9 mouse cellular contexts compared by ENCODE assay signal in the genomic region with DNA sequence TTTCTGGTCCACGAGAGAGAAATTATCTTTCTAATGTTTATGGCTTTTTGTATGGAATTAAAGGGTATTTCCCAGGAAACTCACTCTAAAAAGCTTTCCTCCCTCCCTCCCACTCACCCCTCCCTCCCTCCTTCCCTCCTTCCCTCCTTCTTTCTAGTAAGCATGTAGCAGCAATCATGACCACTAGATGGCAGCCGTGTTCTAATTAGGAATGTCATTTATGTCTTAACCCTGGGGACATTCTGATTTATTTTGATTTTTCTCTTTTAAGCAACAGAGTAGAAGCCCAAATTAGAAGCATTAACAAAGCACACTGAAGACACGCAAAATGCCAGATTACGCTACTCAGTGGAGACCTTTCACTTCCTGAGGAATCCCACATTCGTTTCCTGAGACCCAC. TPM values are rescaled to one million over a fixed set of nuclear protein-coding genes. Genes with fewer than 3 reads are reported as not detected.
DNase-seq lines count a peak whose midpoint lies in the region; ATAC-seq and TF ChIP-seq lines count a peak whose summit lies in the region.
"Had no signal": no experiment of that assay in that cellular context is flagged by ENCODE, and none has a peak within 500 bp of the region (broad histone marks: within the 10 kb centered on the region; RNA-seq: fewer than 3 reads in every experiment).

No protein-coding gene starts in this region.

- peak; percentile 72 for TF ChIP-seq CTCF in heart, postnatal 0 days (IDR thresholded peaks at IDR 0.05; ENCODE audit: low read depth)
- peak; percentile 54 for TF ChIP-seq CTCF in Patski (IDR thresholded peaks at IDR 0.05)
- peak; percentile 27; the same call in 1 of the 2 replicates for TF ChIP-seq CTCF in small intestine, adult 2 months (IDR thresholded peaks at IDR 0.05; ENCODE audit: extremely low read depth, insufficient read length, insufficient replicate concordance, low read depth, low read length)

- no peak for ATAC-seq in heart, postnatal 0 days (ENCODE audit: insufficient read depth, low read depth)
- ATAC-seq in heart, embryonic 12.5 days (ENCODE audit: insufficient number of reproducible peaks, low FRiP score): no peak
- ATAC-seq in Patski: peak; percentile 62
- peak; percentile 93 for ATAC-seq in megakaryocyte progenitor cell, adult 5-6 weeks (replicated peaks; ENCODE audit: poor library complexity)

- no peak overlapping the region for H3K9ac ChIP-seq in heart, postnatal 0 days (replicated peaks; ENCODE audit: low read depth, low read length)
- no peak overlapping the region for H3K9ac ChIP-seq in heart, embryonic 12.5 days
- H3K9ac ChIP-seq: limb, embryonic 15.5 days had no signal

- H3K36me3 ChIP-seq in heart, postnatal 0 days (replicated peaks; ENCODE audit: control insufficient read depth, insufficient read depth, low read length): no peaks in the 10 kb centered on the region
- no peaks in the 10 kb centered on the region for H3K36me3 ChIP-seq in heart, embryonic 12.5 days
- H3K36me3 ChIP-seq in small intestine, adult 2 months (ENCODE audit: control insufficient read depth, insufficient read depth, low read length): no peaks in the 10 kb centered on the region
- H3K36me3 ChIP-seq: limb, embryonic 15.5 days had no signal

- H3K4me3 ChIP-seq in heart, postnatal 0 days (ENCODE audit: low read depth, low read length): no peak overlapping the region
- H3K4me3 ChIP-seq in heart, embryonic 12.5 days: no peak overlapping the region
- H3K4me3 ChIP-seq in small intestine, adult 2 months (ENCODE audit: low read depth, low read length): no peak overlapping the region
- H3K4me3 ChIP-seq: limb, embryonic 15.5 days had no signal

- WGBS in heart, postnatal 0 days: 19% methylated on average over 5 of the region's 5 CpGs
- WGBS in heart, embryonic 12.5 days: 26% methylated on average over 5 of the region's 5 CpGs
- 26% methylated on average over 5 of the region's 5 CpGs for WGBS in small intestine, adult 2 months

- TF ChIP-seq POLR2A in small intestine, adult 2 months (IDR thresholded peaks at IDR 0.05; ENCODE audit: low read depth, low read length): no peak

- H3K4me1 ChIP-seq in heart, postnatal 0 days (ENCODE audit: control insufficient read depth, insufficient read depth): no peaks in the 10 kb centered on the region
- H3K4me1 ChIP-seq in heart, embryonic 12.5 days (replicated peaks): 0 out of 2 replicates have a peak, but pooled peaks cover 2% of the 10 kb centered on the region
- no peaks in the 10 kb centered on the region for H3K4me1 ChIP-seq in small intestine, adult 2 months (ENCODE audit: control insufficient read depth, insufficient read depth, insufficient read length, low read length)

- POLR2A ChIA-PET in Patski (lab: Charles Lee): no interaction called here

- no peak overlapping the region for H3K27ac ChIP-seq in heart, postnatal 0 days (ENCODE audit: low read depth)
- H3K27ac ChIP-seq in heart, embryonic 12.5 days (ENCODE audit: poor library complexity, severe bottlenecking): no peak overlapping the region
- no peak overlapping the region for H3K27ac ChIP-seq in small intestine, adult 2 months (ENCODE audit: insufficient read depth, low read depth, low read length)
- H3K27ac ChIP-seq: limb, embryonic 15.5 days had no signal

- H3K27me3 ChIP-seq in heart, postnatal 0 days (ENCODE audit: control insufficient read depth, insufficient read depth, low read length): peaks cover 2% of the 10 kb centered on the region; the same call in 1 of the 2 replicates
- H3K27me3 ChIP-seq in heart, embryonic 12.5 days (replicated peaks): peaks cover 10% of the 10 kb centered on the region
- peaks cover 3% of the 10 kb centered on the region for H3K27me3 ChIP-seq in Patski
- no peaks in the 10 kb centered on the region for H3K27me3 ChIP-seq in small intestine, adult 2 months (ENCODE audit: control insufficient read depth, insufficient read depth, low read length)

- CTCF ChIA-PET in Patski (lab: Charles Lee): interaction anchor here (0.7 to 1.8 kb wide), 2 partner anchors 16 to 526 kb away, joined by 3 to 5 read pairs; no protein-coding TSS in a partner anchor

- no peak for TF ChIP-seq EP300 in heart, postnatal 0 days (IDR thresholded peaks at IDR 0.05; ENCODE audit: low read depth)

- DNase-seq in heart, postnatal 0 days (ENCODE audit: low spot score): peak; percentile 22
- DNase-seq in Patski (ENCODE audit: low read depth, low spot score): peak; percentile 12
- DNase-seq in cerebellum, postnatal 14 days: peak; percentile 86 to 92
- peak; percentile 60 for DNase-seq in gastrocnemius, postnatal 10 days
- peak; percentile 39 to 81 for DNase-seq in kidney, postnatal 25 days

- H3K4me2 ChIP-seq in heart, postnatal 0 days (ENCODE audit: low read depth, low read length): no peak overlapping the region
- H3K4me2 ChIP-seq in heart, embryonic 12.5 days: no peak overlapping the region
- H3K4me2 ChIP-seq: limb, embryonic 15.5 days had no signal

- no peaks in the 10 kb centered on the region for H3K9me3 ChIP-seq in heart, postnatal 0 days (replicated peaks; ENCODE audit: control insufficient read depth, low read length)
- H3K9me3 ChIP-seq in heart, embryonic 12.5 days (replicated peaks): no peaks in the 10 kb centered on the region
- H3K9me3 ChIP-seq: limb, embryonic 15.5 days had no signal

- in situ Hi-C loops in Patski (cut with MboI; ENCODE audit: low pct_unique_long_range_greater_than_20kb): loop anchor here (10.0 kb wide), 2 partner anchors 525 to 1965 kb away; no protein-coding TSS in a partner anchor

RNA-seq across cellular contexts. Expression of a gene that starts 5.0 kb away (rescaled TPM):
- total RNA-seq in heart, postnatal 0 days (2014; rRNA removed; ENCODE audit: low replicate concordance): 0.19 TPM in 1 of 2 replicates, not detected in the other
- 0.07 TPM in 2 replicates for polyA plus RNA-seq in heart, postnatal 0 days (2015; fragmentation: Nextera tagmentation; extraction: Ambion mirVana)
- 0.08 TPM in 1 of 2 replicates, not detected in the other for polyA plus RNA-seq in heart, embryonic 12.5 days (2016; fragmentation: Nextera tagmentation; extraction: Ambion mirVana)
- not detected for polyA plus RNA-seq in Patski (2021)
- total RNA-seq in gastrocnemius, postnatal 10 days (2021): under 1 TPM; 0.09 to 0.11 TPM
- not detected in 2 replicates for total RNA-seq in megakaryocyte progenitor cell, adult 5-6 weeks (2015)
- not detected in 2 replicates for total RNA-seq in megakaryocyte progenitor cell, adult 5-6 weeks (2017)
- 0.04 TPM in 1 of 2 replicates, not detected in the other for polyA plus RNA-seq in small intestine, adult 2 months (2012; rRNA removed)

Comparison
In these comparisons a context has a peak if more than half of its experiments do, and no peak if none do; other contexts are left out.
1. ATAC-seq: peak in Patski (single experiment) and megakaryocyte progenitor cell, adult 5-6 weeks (single experiment); none in heart, postnatal 0 days (single experiment) and heart, embryonic 12.5 days (single experiment).
2. DNase-seq: peak in every context shown above with its lines; median percentile 89 in cerebellum, postnatal 14 days; 60 in gastrocnemius, postnatal 10 days; 60 in kidney, postnatal 25 days; 22 in heart, postnatal 0 days; 12 in Patski.
3. Peak in every context shown above with its lines, with median percentiles within 50 percentile points of each other: CTCF ChIP-seq.